Mouse (Mus musculus): ENCODE measurements around the gene Hnrnpm. TPM values are rescaled to one million over a fixed set of nuclear protein-coding genes. Genes with fewer than 3 reads are reported as not detected.

Gene Hnrnpm
- total and polyA plus RNA-seq, 3 experiments, result 203 to 473 (median 420) TPM

DNA sequence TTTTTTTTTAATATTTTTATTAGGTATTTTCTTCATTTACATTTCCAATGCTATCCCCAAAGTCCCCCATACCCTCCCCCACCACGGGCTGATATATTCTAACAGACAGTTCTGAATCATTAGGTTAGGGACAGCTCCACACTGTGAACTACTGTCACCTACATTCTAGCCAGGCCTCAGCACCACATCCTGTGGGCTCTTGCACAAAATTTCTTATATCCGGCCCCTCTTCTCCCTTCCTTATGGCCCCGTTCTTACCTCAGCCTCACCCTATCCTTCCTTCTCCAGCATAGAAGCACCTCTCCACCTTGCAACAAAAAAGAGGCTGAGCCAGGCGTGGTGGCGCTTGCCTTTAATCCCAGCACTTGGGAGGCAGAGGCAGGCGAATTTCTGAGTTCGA, 76.1 kb downstream of the Hnrnpm start (continued):
- TF ChIP-seq POLR2AphosphoS2 (IDR thresholded peaks at IDR 0.05; ENCODE audit: low read length), result no peak
- TF ChIP-seq SIN3A (IDR thresholded peaks at IDR 0.05; ENCODE audit: low read length), result no peak

DNA sequence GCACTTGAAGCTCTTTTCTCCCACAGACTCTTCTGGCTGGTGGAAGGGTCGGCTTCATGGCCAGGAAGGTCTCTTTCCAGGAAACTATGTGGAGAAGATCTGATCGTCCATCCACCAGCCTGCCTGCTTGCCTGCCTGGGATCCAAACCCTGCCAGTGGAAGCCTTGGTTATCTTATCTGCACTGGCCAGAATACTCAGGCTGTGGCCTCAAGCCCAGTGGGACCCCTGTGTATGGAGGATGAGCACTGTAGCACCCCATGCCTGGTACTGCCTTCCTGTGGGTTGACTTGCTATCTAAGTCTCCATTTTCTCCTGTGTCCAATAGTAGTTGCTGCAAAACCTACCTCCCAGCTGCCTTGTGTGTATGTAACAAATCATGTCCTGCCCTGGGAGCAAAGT, 79.4 kb downstream of the Hnrnpm start:
- no peak for TF ChIP-seq ZC3H11A (IDR thresholded peaks at IDR 0.05; ENCODE audit: low read depth, low read length)
- TF ChIP-seq ZMIZ1 (IDR thresholded peaks at IDR 0.05; ENCODE audit: low read depth, low read length), result no peak
- TF ChIP-seq CHD2 (IDR thresholded peaks at IDR 0.05; ENCODE audit: low read length), result no peak
- no peak for TF ChIP-seq RCOR1 (IDR thresholded peaks at IDR 0.05; ENCODE audit: low read depth, low read length)
- no peak for TF ChIP-seq POLR2AphosphoS5 (IDR thresholded peaks at IDR 0.05; ENCODE audit: borderline replicate concordance, low read depth, low read length)
- H3K9ac ChIP-seq (ENCODE audit: control insufficient read depth, low read depth, low read length, poor library complexity, severe bottlenecking), result no peak overlapping the region
- no peaks in the 10 kb centered on the region for H3K36me3 ChIP-seq (ENCODE audit: control insufficient read depth in 1 of 2, insufficient read depth in 2 of 2, low read length in 2 of 2)
- no peaks in the 10 kb centered on the region for H3K79me2 ChIP-seq (ENCODE audit: control insufficient read depth, insufficient read depth, low read length, poor library complexity)
- peaks cover 0 to 4% of the 10 kb centered on the region in 2 experiments; a peak in 3 of 4 replicates for H3K27me3 ChIP-seq (ENCODE audit: control insufficient read depth in 1 of 2, insufficient read depth in 2 of 2, low read length in 2 of 2)
- H3K4me1 ChIP-seq (ENCODE audit: control insufficient read depth in 1 of 2, insufficient read depth in 2 of 2, low read length in 2 of 2), result no peaks in the 10 kb centered on the region
- DNase-seq (ENCODE audit: low read depth, low spot score), result no peak
- no peaks in the 10 kb centered on the region for H3K9me3 ChIP-seq (replicated peaks; ENCODE audit: insufficient read depth, low read length)
- no peak overlapping the region for H3K4me3 ChIP-seq (ENCODE audit: control insufficient read depth in 1 of 2, insufficient read depth in 1 of 2, low read depth in 2 of 2, low read length in 2 of 2)
- H3K27ac ChIP-seq (ENCODE audit: control insufficient read depth, low read depth, low read length), result no peak overlapping the region

DNA sequence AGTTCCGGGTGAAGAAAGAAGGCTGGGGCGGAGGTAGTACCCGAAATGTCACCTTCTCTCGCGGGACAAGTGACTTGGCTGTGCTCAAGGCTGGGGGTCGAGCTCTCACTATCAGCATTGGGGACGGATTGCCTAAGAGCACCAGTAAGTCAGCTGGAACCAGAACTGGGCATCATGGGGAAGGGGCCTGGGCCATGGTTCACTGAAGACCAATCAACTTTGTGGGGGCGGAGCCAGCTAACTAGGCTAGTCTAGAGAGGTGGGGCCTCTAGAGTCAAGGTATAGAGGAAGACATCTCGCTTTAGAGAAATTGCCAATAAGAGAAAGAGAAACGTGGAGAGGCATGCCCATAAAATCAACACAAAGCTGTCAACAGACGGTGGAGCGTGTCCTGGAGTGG, 84.7 kb downstream of the Hnrnpm start:
- Histone ChIP-seq H3K9ac (ENCODE audit: control insufficient read depth, low read depth, low read length, poor library complexity, severe bottlenecking) (no peak overlapping the region), H3K9me3 (replicated peaks; ENCODE audit: insufficient read depth, low read length) (no peaks in the 10 kb centered on the region), H3K79me2 (ENCODE audit: control insufficient read depth, insufficient read depth, low read length, poor library complexity) (no peaks in the 10 kb centered on the region), H3K27ac (ENCODE audit: control insufficient read depth, low read depth, low read length) (no peak overlapping the region), H3K4me1 (ENCODE audit: control insufficient read depth in 1 of 2, insufficient read depth in 2 of 2, low read length in 2 of 2) (no peaks in the 10 kb centered on the region), H3K27me3 (ENCODE audit: control insufficient read depth in 1 of 2, insufficient read depth in 2 of 2, low read length in 2 of 2) (peaks cover 0 to 4% of the 10 kb centered on the region in 2 experiments; a peak in 3 of 4 replicates), H3K36me3 (ENCODE audit: control insufficient read depth in 1 of 2, insufficient read depth in 2 of 2, low read length in 2 of 2) (no peaks in the 10 kb centered on the region), H3K4me3 (ENCODE audit: control insufficient read depth in 1 of 2, insufficient read depth in 1 of 2, low read depth in 2 of 2, low read length in 2 of 2) (no peak overlapping the region)
- TF ChIP-seq EP300 (IDR thresholded peaks at IDR 0.05; ENCODE audit: low read depth in 1 of 2, low read length in 2 of 2), result no peak
- TF ChIP-seq TCF12 (IDR thresholded peaks at IDR 0.05; ENCODE audit: low read depth, low read length), result no peak
- TF ChIP-seq SIN3A (IDR thresholded peaks at IDR 0.05; ENCODE audit: low read length), result no peak
- no peak for TF ChIP-seq E2F4 (IDR thresholded peaks at IDR 0.05; ENCODE audit: borderline replicate concordance, low read depth, low read length)
- TF ChIP-seq ZNF384 (IDR thresholded peaks at IDR 0.05; ENCODE audit: low read depth, low read length), result no peak
- no peak for TF ChIP-seq GABPA (IDR thresholded peaks at IDR 0.05; ENCODE audit: low read depth, low read length)
- no peak for TF ChIP-seq MYC (IDR thresholded peaks at IDR 0.05; ENCODE audit: low read depth, low read length)
- TF ChIP-seq CHD1 (IDR thresholded peaks at IDR 0.05; ENCODE audit: low read depth, low read length), result no peak
- no peak for TF ChIP-seq TBP (IDR thresholded peaks at IDR 0.05; ENCODE audit: low read depth, low read length)
- TF ChIP-seq USF2 (IDR thresholded peaks at IDR 0.05; ENCODE audit: borderline replicate concordance in 1 of 2, insufficient read depth in 1 of 2, low read depth in 1 of 2, low read length in 2 of 2), result no peak
- no peak for TF ChIP-seq CHD2 (IDR thresholded peaks at IDR 0.05; ENCODE audit: low read length)
- no peak for TF ChIP-seq RAD21 (IDR thresholded peaks at IDR 0.05; ENCODE audit: low read depth, low read length)
- no peak for TF ChIP-seq BHLHE40 (IDR thresholded peaks at IDR 0.05; ENCODE audit: borderline replicate concordance, low read depth, low read length)
- no peak for TF ChIP-seq SMC3 (IDR thresholded peaks at IDR 0.05; ENCODE audit: low read depth, low read length)
- no peak for TF ChIP-seq MEF2A (IDR thresholded peaks at IDR 0.05; ENCODE audit: extremely low read depth, insufficient replicate concordance, low read depth, low read length, poor library complexity, severe bottlenecking)
- TF ChIP-seq KAT2A (conservative IDR thresholded peaks at IDR 0.05; ENCODE audit: low read depth, low read length), result no peak
- TF ChIP-seq JUND (IDR thresholded peaks at IDR 0.05; ENCODE audit: low read depth, low read length), result no peak
- no peak for TF ChIP-seq NELFE (IDR thresholded peaks at IDR 0.05; ENCODE audit: low read depth, low read length)
- TF ChIP-seq CTCF (IDR thresholded peaks at IDR 0.05 in 2 of 3, conservative IDR thresholded peaks at IDR 0.05 in 1 of 3; ENCODE audit: control insufficient read depth in 1 of 3, insufficient read depth in 1 of 3, low read depth in 2 of 3, low read length in 3 of 3, poor library complexity in 1 of 3, severe bottlenecking in 1 of 3), result no peak
- DNase-seq (ENCODE audit: low read depth, low spot score), result no peak
